Mouse (Mus musculus) kidney, embryonic 15.5 days (tissue): ENCODE results near the gene Nos1. TPM values are rescaled to one million over a fixed set of nuclear protein-coding genes. Genes with fewer than 3 reads are reported as not detected.

Experiments used
- ATAC-seq: fragments of 200-750 bp; cut with Nextera tagmentation; replicated peaks from 2 replicates; pipeline ENCODE4 v1.8.0; 2017; ENCODE audit warnings: moderate TSS enrichment; ENCODE audit not compliant: low FRiP score
- H3K27ac ChIP-seq: fragments of 300-500 bp; sonication (generic); 2 replicates; pipeline ENCODE4 v1.5.1; 2015; ENCODE audit warnings: mild to moderate bottlenecking, inconsistent platforms
- H3K27me3 ChIP-seq: fragments of 300-500 bp; sonication (generic); 2 replicates; pipeline ENCODE4 v1.6.1; 2015; ENCODE audit warnings: inconsistent platforms
- H3K36me3 ChIP-seq: fragments of 300-500 bp; sonication (generic); 2 replicates; pipeline ENCODE4 v1.6.1; 2015; ENCODE audit warnings: inconsistent platforms
- H3K4me1 ChIP-seq: fragments of 300-500 bp; sonication (generic); 2 replicates; pipeline ENCODE4 v1.6.1; 2015; ENCODE audit warnings: inconsistent platforms
- H3K4me2 ChIP-seq: fragments of 300-500 bp; sonication (generic); 2 replicates; pipeline ENCODE4 v1.6.1; 2015; ENCODE audit warnings: moderate library complexity, mild to moderate bottlenecking, inconsistent platforms
- H3K4me3 ChIP-seq: fragments of 300-500 bp; sonication (generic); replicated peaks from 2 replicates; pipeline ENCODE4 v1.5.1; 2015; ENCODE audit warnings: mild to moderate bottlenecking, inconsistent platforms
- H3K9ac ChIP-seq: fragments of 300-500 bp; sonication (generic); 2 replicates; pipeline ENCODE4 v1.6.1; 2015; ENCODE audit warnings: mild to moderate bottlenecking, inconsistent platforms
- H3K9me3 ChIP-seq: fragments of 300-500 bp; sonication (generic); replicated peaks from 2 replicates; pipeline ENCODE4 v1.6.1; 2016; ENCODE audit warnings: inconsistent platforms
- WGBS: fragments of 180-500 bp; shearing (Covaris S2); methylation state at CpG from one replicate; pipeline ENCODE4 v1.1.7; 2015; ENCODE audit warnings: mixed read lengths; 5-methylcytosine and 5-hydroxymethylcytosine counted together
- polyA plus RNA-seq: library from polyadenylated mRNA; unstranded; fragments of >200 nt; fragmentation: Nextera tagmentation; extraction: Ambion mirVana; gene quantifications from 2 replicates; pipeline ENCODE4 v1.2.1, GENCODE M21; 2015

The Nos1 gene
- polyA plus RNA-seq, 1 experiment from 2014 or later, result 0.92 TPM

DNA sequence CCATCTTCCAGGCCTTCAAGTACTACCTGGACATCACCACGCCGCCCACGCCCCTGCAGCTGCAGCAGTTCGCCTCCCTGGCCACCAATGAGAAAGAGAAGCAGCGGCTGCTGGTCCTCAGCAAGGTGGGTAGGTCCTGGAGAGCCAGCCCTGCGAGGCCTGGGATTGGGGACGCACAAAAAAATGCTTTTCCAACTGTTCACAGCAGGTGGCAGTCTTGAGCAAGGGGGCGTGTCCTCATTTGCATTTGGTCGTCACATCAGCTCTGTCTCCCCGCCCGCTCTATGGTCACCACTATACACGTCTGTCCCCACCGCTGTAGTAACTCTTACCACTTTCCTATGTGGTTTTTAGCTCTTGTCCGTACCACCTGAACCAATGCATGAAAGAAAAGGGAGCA is 157.3 kb downstream of the Nos1 start:
- H3K27ac ChIP-seq, result no peak overlapping the region
- H3K4me1 ChIP-seq, result 0 out of 2 replicates have a peak, but pooled peaks cover 4% of the 10 kb centered on the region
- H3K9ac ChIP-seq, result peak overlapping the region; percentile 26; the same call in 1 of the 2 replicates
- peak; percentile 56 for ATAC-seq
- H3K4me3 ChIP-seq, result peak overlapping the region; percentile 34
- no peaks in the 10 kb centered on the region for H3K9me3 ChIP-seq
- peak overlapping the region; percentile 60 for H3K4me2 ChIP-seq
- peaks cover 6% of the 10 kb centered on the region; the same call in 1 of the 2 replicates for H3K27me3 ChIP-seq
- H3K36me3 ChIP-seq, result no peaks in the 10 kb centered on the region
- WGBS, result 12% methylated on average over 14 of the region's 14 CpGs

GRCm38 (mm10) chr5:117939402-117939801 is 158.6 kb downstream of the Nos1 start:
- Histone ChIP-seq H3K9ac (no peak overlapping the region), H3K4me2 (no peak overlapping the region), H3K9me3 (no peaks in the 10 kb centered on the region), H3K4me1 (0 out of 2 replicates have a peak, but pooled peaks cover 4% of the 10 kb centered on the region), H3K27ac (no peak overlapping the region), H3K36me3 (no peaks in the 10 kb centered on the region), H3K27me3 (peaks cover 6% of the 10 kb centered on the region; the same call in 1 of the 2 replicates), H3K4me3 (no peak overlapping the region)
- no peak for ATAC-seq
- WGBS, result 86% methylated on average over 8 of the region's 8 CpGs

GRCm38 (mm10) chr5:117941552-117941951 is 160.7 kb downstream of the Nos1 start:
- Histone ChIP-seq H3K9me3 (no peaks in the 10 kb centered on the region), H3K4me3 (no peak overlapping the region), H3K27me3 (peaks cover under 1% of the 10 kb centered on the region; the same call in 1 of the 2 replicates), H3K27ac (no peak overlapping the region), H3K9ac (no peak overlapping the region), H3K36me3 (no peaks in the 10 kb centered on the region), H3K4me2 (no peak overlapping the region), H3K4me1 (0 out of 2 replicates have a peak, but pooled peaks cover 4% of the 10 kb centered on the region)
- 77% methylated on average over 3 of the region's 3 CpGs for WGBS
- ATAC-seq, result no peak

GRCm38 (mm10) chr5:117946605-117947004 is 165.8 kb downstream of the Nos1 start:
- no peak overlapping the region for H3K4me3 ChIP-seq
- H3K36me3 ChIP-seq, result no peaks in the 10 kb centered on the region
- ATAC-seq, result no peak
- H3K27me3 ChIP-seq, result peaks cover 4% of the 10 kb centered on the region; the same call in 1 of the 2 replicates
- H3K4me2 ChIP-seq, result no peak overlapping the region
- 19% methylated on average over 4 of the region's 4 CpGs for WGBS
- H3K4me1 ChIP-seq, result no peaks in the 10 kb centered on the region
- H3K9ac ChIP-seq, result no peak overlapping the region
- no peak overlapping the region for H3K27ac ChIP-seq
- no peaks in the 10 kb centered on the region for H3K9me3 ChIP-seq

DNA sequence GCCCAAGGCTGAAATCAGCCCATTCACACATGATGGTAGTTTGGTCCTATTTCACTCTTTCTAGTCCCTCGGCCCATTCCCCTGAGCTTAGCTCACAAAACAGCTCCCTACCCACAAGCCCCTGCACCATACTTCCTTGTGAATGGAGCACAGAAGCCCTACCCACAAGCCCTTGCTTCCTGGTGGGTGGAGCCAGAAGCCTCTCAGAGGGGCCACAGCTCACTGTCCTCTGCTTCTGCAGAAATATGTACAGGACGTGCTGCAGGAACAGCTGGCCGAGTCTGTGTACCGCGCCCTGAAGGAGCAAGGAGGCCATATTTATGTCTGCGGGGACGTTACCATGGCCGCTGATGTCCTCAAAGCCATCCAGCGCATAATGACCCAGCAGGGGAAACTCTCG is 168.6 kb downstream of the Nos1 start:
- Histone ChIP-seq H3K27me3 (peaks cover 4% of the 10 kb centered on the region; the same call in 1 of the 2 replicates), H3K9ac (no peak overlapping the region), H3K36me3 (no peaks in the 10 kb centered on the region), H3K27ac (no peak overlapping the region), H3K4me1 (no peaks in the 10 kb centered on the region), H3K4me2 (no peak overlapping the region), H3K9me3 (no peaks in the 10 kb centered on the region), H3K4me3 (no peak overlapping the region)
- no peak for ATAC-seq
- WGBS, result 82% methylated on average over 10 of the region's 10 CpGs

DNA sequence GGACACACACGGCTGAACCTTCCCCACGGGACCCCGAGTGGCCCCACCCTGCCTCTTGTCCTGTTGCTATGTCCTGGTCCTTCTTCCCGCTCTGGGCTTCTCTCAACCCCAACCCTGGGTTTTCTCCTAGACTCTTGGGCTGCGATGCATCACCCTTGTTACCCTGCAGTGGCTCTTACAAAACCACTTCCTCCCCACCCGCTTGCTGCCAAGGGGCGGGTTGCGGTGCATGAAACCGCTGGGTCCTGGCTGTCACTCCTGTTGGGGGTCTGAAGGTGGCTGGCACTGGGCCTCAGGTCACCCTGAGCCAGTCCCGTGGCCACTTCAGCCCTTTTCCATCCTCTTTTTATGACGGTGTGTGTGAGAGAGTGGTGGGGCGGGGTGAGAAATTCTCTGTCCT is 173.1 kb downstream of the Nos1 start:
- Histone ChIP-seq H3K4me2 (no peak overlapping the region), H3K9me3 (no peaks in the 10 kb centered on the region), H3K36me3 (no peaks in the 10 kb centered on the region), H3K27me3 (no peaks in the 10 kb centered on the region), H3K4me3 (no peak overlapping the region), H3K27ac (no peak overlapping the region), H3K9ac (no peak overlapping the region), H3K4me1 (peaks cover 5% of the 10 kb centered on the region)
- 81% methylated on average over 12 of the region's 12 CpGs for WGBS
- ATAC-seq, result no peak

DNA sequence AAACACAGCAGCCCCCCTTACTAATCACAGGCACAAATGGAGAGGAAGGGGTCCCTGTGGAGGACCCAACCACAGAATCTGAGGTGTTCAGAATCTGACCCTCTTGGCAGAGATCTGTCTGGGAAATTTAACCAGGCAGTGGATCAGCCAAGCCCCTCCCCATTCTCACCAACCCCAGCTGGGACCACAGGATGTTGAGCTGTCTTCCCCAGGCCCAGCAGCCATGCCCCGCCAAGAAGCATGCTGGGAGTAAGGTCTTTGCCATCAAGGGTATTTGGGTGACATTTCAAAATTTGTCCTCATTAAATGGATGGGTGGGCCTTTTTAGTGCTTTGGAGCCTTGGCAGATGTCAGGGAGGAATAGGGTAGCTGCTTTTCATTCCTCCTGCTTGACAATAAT is 173.6 kb downstream of the Nos1 start:
- 82% methylated on average over 1 of the region's 1 CpGs for WGBS
- no peak for ATAC-seq
- Histone ChIP-seq H3K9me3 (no peaks in the 10 kb centered on the region), H3K36me3 (no peaks in the 10 kb centered on the region), H3K9ac (no peak overlapping the region), H3K27me3 (no peaks in the 10 kb centered on the region), H3K27ac (no peak overlapping the region), H3K4me3 (no peak overlapping the region), H3K4me1 (peaks cover 5% of the 10 kb centered on the region), H3K4me2 (no peak overlapping the region)

DNA sequence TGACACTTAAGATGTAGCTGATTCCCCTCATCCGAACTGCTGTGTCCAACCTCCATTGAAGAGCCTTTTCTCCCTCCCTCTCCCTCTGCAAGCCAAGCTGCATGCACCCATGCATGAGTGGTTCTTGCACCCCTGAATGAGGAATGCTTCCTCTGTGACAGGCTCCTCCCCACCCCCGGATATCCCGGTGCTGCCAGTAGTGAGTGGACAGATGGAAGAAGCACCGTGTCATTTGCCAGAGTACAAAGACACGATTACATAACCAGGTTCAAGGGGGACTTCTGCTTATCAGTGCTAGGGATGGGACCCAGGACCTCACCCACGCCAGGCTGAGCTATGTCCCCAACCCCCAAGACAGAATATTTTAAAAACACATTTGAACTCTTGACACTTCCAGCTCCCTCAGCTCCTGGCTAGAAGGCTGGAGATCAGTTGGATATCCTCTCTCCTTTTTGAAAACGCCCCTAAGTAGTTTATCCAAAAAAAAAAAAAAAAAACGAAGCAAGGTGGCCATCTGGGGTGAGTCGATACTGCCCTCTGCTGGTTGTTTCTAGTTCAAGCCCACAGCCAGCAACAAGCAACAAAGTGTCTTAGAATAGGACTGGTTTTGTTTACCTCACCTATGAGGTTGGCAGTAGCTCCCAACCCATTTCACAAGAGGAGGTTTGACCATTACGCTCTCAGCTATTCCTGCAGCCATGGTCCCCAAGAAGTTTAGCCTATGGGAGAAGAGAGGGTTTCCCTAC is 175.0 kb downstream of the Nos1 start:
- Histone ChIP-seq H3K9ac (no peak overlapping the region), H3K4me3 (no peak overlapping the region), H3K4me2 (peak overlapping the region; percentile 4; the same call in 1 of the 2 replicates), H3K27ac (no peak overlapping the region), H3K9me3 (no peaks in the 10 kb centered on the region), H3K4me1 (peaks cover 5% of the 10 kb centered on the region), H3K27me3 (no peaks in the 10 kb centered on the region), H3K36me3 (no peaks in the 10 kb centered on the region)
- 24% methylated on average over 10 of the region's 10 CpGs for WGBS
- peak; percentile 56; the same call in 1 of the 2 replicates for ATAC-seq

DNA sequence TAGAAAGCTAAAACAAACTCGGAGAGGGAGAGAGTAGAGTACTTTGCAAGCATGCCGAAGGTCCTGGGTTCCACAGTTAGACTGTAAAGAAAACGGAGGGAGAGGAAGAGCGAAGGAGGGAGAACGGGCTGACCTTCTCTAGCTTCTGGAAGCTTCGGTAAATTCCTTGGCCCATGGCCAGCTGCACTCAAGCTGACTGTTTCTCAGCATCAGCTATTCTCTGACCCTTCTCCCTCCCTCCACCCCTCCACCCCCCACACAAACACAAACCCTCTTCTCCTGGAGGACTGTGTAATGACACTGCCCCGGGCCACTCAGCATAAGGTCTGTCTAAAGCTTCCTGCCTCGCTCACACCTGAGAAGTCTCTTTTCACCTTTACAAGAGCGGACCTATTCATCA is 183.9 kb downstream of the Nos1 start:
- Histone ChIP-seq H3K36me3 (no peaks in the 10 kb centered on the region), H3K4me2 (no peak overlapping the region), H3K27me3 (no peaks in the 10 kb centered on the region), H3K4me1 (peaks cover 39% of the 10 kb centered on the region), H3K9me3 (no peaks in the 10 kb centered on the region), H3K27ac (no peak overlapping the region), H3K4me3 (no peak overlapping the region), H3K9ac (no peak overlapping the region)
- WGBS, result 38% methylated on average over 9 of the region's 9 CpGs
- no peak for ATAC-seq

DNA sequence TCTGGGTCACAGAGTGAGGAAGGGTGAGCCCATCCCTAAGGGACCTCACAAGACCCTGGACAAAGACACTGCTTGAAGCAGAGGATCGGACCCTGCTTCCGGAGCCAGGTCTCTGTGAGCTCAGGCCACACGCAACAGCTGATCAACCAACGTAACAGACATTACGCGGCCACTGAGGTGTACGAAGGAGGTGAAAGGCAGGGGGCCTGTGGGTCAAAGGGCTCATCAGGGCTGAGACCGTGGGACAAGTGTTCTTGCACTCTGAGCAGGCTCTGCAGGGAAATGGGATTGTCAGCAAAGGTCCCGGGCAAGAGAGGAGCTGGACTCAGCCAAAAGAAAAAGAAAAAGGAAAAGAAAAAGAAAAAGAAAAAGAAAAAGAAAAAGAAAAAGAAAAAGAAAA is 186.1 kb downstream of the Nos1 start:
- ATAC-seq, result no peak
- WGBS, result 38% methylated on average over 9 of the region's 9 CpGs
- H3K27ac ChIP-seq, result peak overlapping the region; percentile 45; the same call in 1 of the 2 replicates

GRCm38 (mm10) chr5:117967659-117968069 is 186.8 kb downstream of the Nos1 start:
- Histone ChIP-seq H3K27ac (peak overlapping the region; percentile 66), H3K4me3 (no peak overlapping the region), H3K4me2 (no peak overlapping the region), H3K4me1 (peaks cover 39% of the 10 kb centered on the region), H3K9ac (no peak overlapping the region), H3K9me3 (no peaks in the 10 kb centered on the region), H3K36me3 (no peaks in the 10 kb centered on the region), H3K27me3 (no peaks in the 10 kb centered on the region)
- ATAC-seq, result peak; percentile 49; the same call in 1 of the 2 replicates
- 36% methylated on average over 4 of the region's 4 CpGs for WGBS

More for the DNA sequence above, 186.1 kb downstream of the Nos1 start:
- H3K4me1 ChIP-seq, result peaks cover 39% of the 10 kb centered on the region
- no peaks in the 10 kb centered on the region for H3K27me3 ChIP-seq
- H3K9me3 ChIP-seq, result no peaks in the 10 kb centered on the region
- H3K4me2 ChIP-seq, result no peak overlapping the region
- H3K36me3 ChIP-seq, result no peaks in the 10 kb centered on the region
- H3K9ac ChIP-seq, result no peak overlapping the region
- no peak overlapping the region for H3K4me3 ChIP-seq

GRCm38 (mm10) chr5:117969681-117970427 is 189.0 kb downstream of the Nos1 start:
- no peaks in the 10 kb centered on the region for H3K27me3 ChIP-seq
- H3K9ac ChIP-seq, result no peak overlapping the region
- no peak overlapping the region for H3K27ac ChIP-seq
- no peak for ATAC-seq
- H3K4me2 ChIP-seq, result no peak overlapping the region
- H3K4me3 ChIP-seq, result no peak overlapping the region
- WGBS, result 90% methylated on average over 10 of the region's 10 CpGs
- H3K4me1 ChIP-seq, result peaks cover 26% of the 10 kb centered on the region
- H3K9me3 ChIP-seq, result no peaks in the 10 kb centered on the region
- H3K36me3 ChIP-seq, result no peaks in the 10 kb centered on the region
